Comparison of ENCODE assay signal across 24 mouse cellular contexts in the genomic region with DNA sequence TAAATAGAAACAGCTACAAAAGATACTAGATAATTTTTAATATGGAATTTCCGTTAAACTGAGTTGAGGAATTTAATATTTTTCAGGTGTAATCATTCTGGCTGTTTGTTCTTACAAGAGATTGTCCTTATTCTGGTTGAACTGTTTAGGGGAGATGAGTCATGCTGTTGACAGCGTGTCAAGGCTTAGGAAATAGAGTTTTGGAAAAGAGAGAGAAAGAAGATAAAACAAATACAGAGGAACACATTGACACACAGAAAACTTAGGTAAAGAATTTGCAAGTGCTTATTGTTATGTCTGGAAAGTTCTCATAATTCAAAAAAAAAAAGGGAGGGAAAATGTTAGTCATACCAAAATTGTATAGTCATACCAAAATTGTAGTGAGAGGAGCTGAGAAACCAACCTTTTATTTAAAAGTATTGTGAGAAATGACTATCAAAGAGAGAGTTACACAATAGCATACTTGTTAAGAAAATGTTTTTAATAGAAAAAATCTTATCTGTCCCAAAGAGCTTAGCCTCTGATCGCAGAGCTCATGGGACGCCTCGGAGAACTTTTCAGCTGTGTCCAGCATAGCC. TPM values are rescaled to one million over a fixed set of nuclear protein-coding genes. Genes with fewer than 3 reads are reported as not detected.
A peak's percentile ranks its signal among the peaks of the same experiment; 100 is the strongest.
DNase-seq lines count a peak whose midpoint lies in the region; ATAC-seq lines count a peak whose summit lies in the region.
"Had no signal": no experiment of that assay in that cellular context is flagged by ENCODE, and none has a peak within 500 bp of the region (broad histone marks: within the 10 kb centered on the region; RNA-seq: fewer than 3 reads in every experiment).

No protein-coding gene starts in this region.

- H3K9ac ChIP-seq in hindbrain, embryonic 16.5 days (ENCODE audit: low read depth, low read length), result no peak overlapping the region
- H3K9ac ChIP-seq: embryonic facial prominence, embryonic 12.5 days; hindbrain, embryonic 12.5 days had no signal

- H3K9me3 ChIP-seq in hindbrain, embryonic 16.5 days (ENCODE audit: control insufficient read depth, low read length), result no peaks in the 10 kb centered on the region
- H3K9me3 ChIP-seq: embryonic facial prominence, embryonic 12.5 days; G1E; heart, embryonic 10.5 days; hindbrain, embryonic 12.5 days had no signal

- no peaks in the 10 kb centered on the region for H3K4me1 ChIP-seq in hindbrain, embryonic 16.5 days (ENCODE audit: control insufficient read depth, insufficient read depth, low read depth, low read length)
- H3K4me1 ChIP-seq: embryonic facial prominence, embryonic 12.5 days; heart, embryonic 10.5 days; hindbrain, embryonic 12.5 days had no signal

- no peaks in the 10 kb centered on the region for H3K27me3 ChIP-seq in hindbrain, embryonic 16.5 days (replicated peaks; ENCODE audit: control insufficient read depth, insufficient read depth, low read length)
- H3K27me3 ChIP-seq: embryonic facial prominence, embryonic 12.5 days; hindbrain, embryonic 12.5 days; Patski had no signal

- no peak overlapping the region for H3K4me3 ChIP-seq in hindbrain, embryonic 16.5 days (ENCODE audit: low read length)
- H3K4me3 ChIP-seq: embryonic facial prominence, embryonic 12.5 days; heart, embryonic 10.5 days; hindbrain, embryonic 12.5 days had no signal

- no peak overlapping the region for H3K27ac ChIP-seq in hindbrain, embryonic 16.5 days (ENCODE audit: low read depth, low read length)
- H3K27ac ChIP-seq: embryonic facial prominence, embryonic 12.5 days; heart, embryonic 10.5 days; hindbrain, embryonic 12.5 days; hindbrain, postnatal 0 days had no signal

- ATAC-seq in frontal cortex, adult (ENCODE audit: low TSS enrichment), result no peak
- no peak for ATAC-seq in hindbrain, embryonic 16.5 days
- ATAC-seq: forebrain, embryonic 14.5 days; hindbrain, postnatal 0 days; intestine, embryonic 16.5 days; Patski had no signal

- DNase-seq in CD4-positive helper T cell, adult 2 months (ENCODE audit: low read depth, low spot score), result peak; percentile 56
- peak; percentile 32 for DNase-seq in Muller cell, postnatal 12 days (ENCODE audit: inconsistent ontology term)
- DNase-seq in fibroblast of lung, adult 2 months (ENCODE audit: low read depth), result peak; percentile 46
- DNase-seq in right cerebral cortex, postnatal 36 days (ENCODE audit: low spot score in 2 of 2), result no peak
- DNase-seq: adrenal gland, postnatal 10 days; B cell, adult 2 months; cerebellum, adult 11 months; cerebellum, adult 9-10 months; cerebellum, postnatal 25 days; gastrocnemius, postnatal 10 days; heart, adult 18-20 months; heart, postnatal 10 days; heart, postnatal 4 days; kidney, adult 2 months had no signal

- no peak overlapping the region for H3K4me2 ChIP-seq in hindbrain, embryonic 16.5 days (ENCODE audit: low read length)
- H3K4me2 ChIP-seq: embryonic facial prominence, embryonic 12.5 days; hindbrain, embryonic 12.5 days had no signal

- WGBS in hindbrain, embryonic 16.5 days, result 91% methylated on average over 5 of the region's 5 CpGs

- no peaks in the 10 kb centered on the region for H3K36me3 ChIP-seq in hindbrain, embryonic 16.5 days (ENCODE audit: control insufficient read depth, insufficient read depth, low read length)
- H3K36me3 ChIP-seq: embryonic facial prominence, embryonic 12.5 days; G1E; heart, embryonic 10.5 days; hindbrain, embryonic 12.5 days had no signal

RNA-seq across cellular contexts. Expression of gene Gna14, which starts 17.4 kb away (rescaled TPM):
- polyA plus RNA-seq in hindbrain, embryonic 16.5 days (2015; fragmentation: Nextera tagmentation; extraction: Ambion mirVana), result 0.62 and 0.88 TPM in 2 replicates
- polyA plus RNA-seq: G1E had no signal

Comparison
In these comparisons a context has a peak if more than half of its experiments do, and no peak if none do; other contexts are left out.
1. DNase-seq: peak in CD4-positive helper T cell, adult 2 months (single experiment), Muller cell, postnatal 12 days (single experiment) and fibroblast of lung, adult 2 months (single experiment); none in right cerebral cortex, postnatal 36 days (0 of 2).